Mouse (Mus musculus) cerebellum, adult 2 months (tissue): ENCODE results near the gene Olfr913. TPM values are rescaled to one million over a fixed set of nuclear protein-coding genes. Genes with fewer than 3 reads are reported as not detected.

ENCODE experiments used
- DNase-seq, 2 experiments: peaks; one replicate each; pipeline ENCODE4 v3.0.0; 2021
- H3K27ac ChIP-seq: fragments of 200-500 bp; 2 replicates; pipeline ENCODE4 v1.5.1; 2012; ENCODE audit warnings: low read length, control low read depth, inconsistent platforms; ENCODE audit not compliant: insufficient read depth
- H3K27me3 ChIP-seq: fragments of 200-500 bp; 2 replicates; pipeline ENCODE4 v1.6.1; 2012; ENCODE audit warnings: inconsistent platforms, mild to moderate bottlenecking, low read length, moderate library complexity; ENCODE audit not compliant: control insufficient read depth, insufficient read depth
- H3K4me1 ChIP-seq: fragments of 200-500 bp; 2 replicates; pipeline ENCODE4 v1.6.1; 2011; ENCODE audit warnings: low read length; ENCODE audit not compliant: control insufficient read depth, insufficient read depth
- H3K4me3 ChIP-seq: fragments of 200-500 bp; replicated peaks from 2 replicates; pipeline ENCODE3; 2011; ENCODE audit warnings: mild to moderate bottlenecking, low read depth, low read length, control low read depth; ENCODE audit not compliant: insufficient read depth
- CTCF ChIP-seq: fragments of 200-500 bp; IDR thresholded peaks from 2 replicates; pipeline ENCODE4 v1.5.1; 2011; ENCODE audit warnings: low read depth, mild to moderate bottlenecking, control low read depth, low read length, moderate library complexity, borderline replicate concordance; ENCODE audit not compliant: insufficient read depth
- POLR2A ChIP-seq: fragments of 200-500 bp; IDR thresholded peaks from 2 replicates; pipeline ENCODE4 v1.6.1; 2011; ENCODE audit warnings: low read length, control low read depth, borderline replicate concordance; ENCODE audit not compliant: insufficient read depth
- WGBS: fragments of 180-500 bp; shearing (Covaris S2); methylation state at CpG from one replicate; pipeline ENCODE4 v1.1.7; 2018; 5-methylcytosine and 5-hydroxymethylcytosine counted together
- polyA plus RNA-seq: library from polyadenylated mRNA; depleted of rRNA; stranded (reverse); fragments of >200 nt; gene quantifications from 2 replicates; pipeline ENCODE4 v1.2.3, GENCODE M21; 2012; rRNA removed

Gene Olfr913
- not detected in 2 replicates for polyA plus RNA-seq

DNA sequence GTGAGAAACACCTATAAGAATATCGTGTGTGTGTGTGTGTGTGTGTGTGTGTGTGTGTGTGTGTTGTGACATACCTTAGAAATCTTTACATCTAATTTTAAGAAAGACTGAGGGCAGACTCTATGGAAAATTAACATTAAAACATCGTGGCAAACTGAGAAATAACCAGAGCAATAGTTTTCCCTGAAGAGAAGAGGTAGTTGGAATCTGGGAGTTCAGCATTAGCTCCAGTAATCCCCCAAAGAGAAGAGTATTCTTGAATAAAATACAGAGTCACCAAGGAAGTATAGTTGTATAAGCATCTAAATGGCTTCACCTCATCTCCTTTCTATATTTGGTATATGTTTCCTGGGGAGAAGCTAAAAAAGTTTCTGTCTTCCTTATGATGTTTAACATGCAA, at the start of gene Olfr913:
Olfr913 (plus strand) TSS at position 301 of the 400 bp plus-strand sequence.
- no peak for DNase-seq
- no peaks in the 10 kb centered on the region for H3K4me1 ChIP-seq
- no peak for TF ChIP-seq POLR2A
- TF ChIP-seq CTCF = no peak
- WGBS = 34% methylated on average over 2 of the region's 2 CpGs
- no peak within 1 kb of the TSS for H3K27ac ChIP-seq
- H3K4me3 ChIP-seq = no peak within 1 kb of the TSS
- no peaks in the 10 kb centered on the region for H3K27me3 ChIP-seq

DNA sequence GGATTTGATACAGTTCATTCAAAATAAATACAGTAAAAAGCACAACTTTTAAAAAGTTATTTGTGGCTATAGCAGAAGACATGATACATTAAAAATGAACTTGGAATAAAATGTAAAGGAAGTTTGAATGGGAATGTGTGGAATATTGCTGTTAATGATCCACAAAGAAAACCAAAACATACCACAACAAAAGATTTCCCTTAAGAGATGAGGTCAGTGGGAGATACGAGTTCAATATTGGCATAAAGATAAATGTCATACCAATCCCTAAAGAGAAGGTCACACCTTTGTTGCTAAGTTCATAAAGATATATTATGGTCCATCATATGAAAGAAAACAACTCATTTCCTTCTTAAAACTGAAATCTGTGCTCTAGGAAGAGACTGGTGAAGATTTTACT, 12.7 kb upstream of the Olfr913 start, which contains the start of gene Olfr912:
Olfr912 (plus strand) TSS at position 301 of the 400 bp plus-strand sequence.
- TF ChIP-seq CTCF (no peak), POLR2A (no peak)
- Histone ChIP-seq H3K4me1 (no peaks in the 10 kb centered on the region), H3K4me3 (no peak within 1 kb of the TSS), H3K27me3 (no peaks in the 10 kb centered on the region), H3K27ac (no peak within 1 kb of the TSS)
- no peak for DNase-seq
- 74% methylated on average over 1 of the region's 1 CpGs for WGBS

DNA sequence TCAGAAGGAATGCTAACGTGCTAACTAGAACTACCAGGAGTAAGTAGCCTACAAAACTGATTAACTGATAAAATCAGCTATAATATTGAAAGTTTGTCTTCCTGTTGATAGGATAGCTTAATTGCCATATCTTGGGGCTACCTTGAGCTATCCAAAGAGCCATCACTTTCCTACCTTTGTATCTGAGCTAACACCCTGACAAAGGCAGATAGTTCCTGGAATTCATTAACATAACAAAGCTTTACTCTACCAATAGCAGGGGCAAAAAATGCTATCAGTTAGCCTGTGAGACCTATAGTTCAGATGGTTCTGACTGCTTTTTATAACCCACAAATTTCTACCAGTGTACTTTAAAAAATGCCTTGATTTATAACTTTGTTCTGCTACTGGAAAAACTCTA, 1.5 kb upstream of the Olfr913 start:
- DNase-seq = no peak
- Histone ChIP-seq H3K27ac (no peak overlapping the region), H3K4me1 (no peaks in the 10 kb centered on the region), H3K27me3 (no peaks in the 10 kb centered on the region), H3K4me3 (no peak overlapping the region)
- TF ChIP-seq CTCF = no peak
- TF ChIP-seq POLR2A = no peak
- WGBS = 56% methylated on average over 1 of the region's 1 CpGs

DNA sequence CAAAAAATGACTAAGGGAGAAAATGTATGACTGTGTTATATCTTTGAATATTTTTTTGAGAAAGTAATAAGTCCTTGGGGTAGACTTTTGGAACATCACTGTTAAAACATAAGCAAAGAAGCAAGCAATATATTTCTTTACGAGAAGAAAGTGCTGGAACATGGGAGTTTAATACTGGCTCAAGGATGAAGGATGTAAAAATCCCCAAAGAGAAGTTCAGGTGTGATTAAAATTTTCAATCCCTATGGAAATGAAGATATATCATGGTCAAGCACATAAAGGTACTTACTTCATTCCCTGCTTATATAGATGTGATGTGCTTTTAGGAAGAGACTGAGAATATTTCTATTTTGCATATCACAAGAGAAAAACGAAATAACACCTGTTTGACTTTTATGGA, 12.2 kb downstream of the Olfr913 start, which contains the start of gene Olfr914:
Olfr914 (plus strand) TSS at position 301 of the 400 bp plus-strand sequence.
- WGBS = 52% methylated on average over 2 of the region's 2 CpGs
- TF ChIP-seq CTCF (no peak), POLR2A (no peak)
- H3K4me1 ChIP-seq = no peaks in the 10 kb centered on the region
- no peak within 1 kb of the TSS for H3K27ac ChIP-seq
- no peaks in the 10 kb centered on the region for H3K27me3 ChIP-seq
- DNase-seq = no peak
- no peak within 1 kb of the TSS for H3K4me3 ChIP-seq

DNA sequence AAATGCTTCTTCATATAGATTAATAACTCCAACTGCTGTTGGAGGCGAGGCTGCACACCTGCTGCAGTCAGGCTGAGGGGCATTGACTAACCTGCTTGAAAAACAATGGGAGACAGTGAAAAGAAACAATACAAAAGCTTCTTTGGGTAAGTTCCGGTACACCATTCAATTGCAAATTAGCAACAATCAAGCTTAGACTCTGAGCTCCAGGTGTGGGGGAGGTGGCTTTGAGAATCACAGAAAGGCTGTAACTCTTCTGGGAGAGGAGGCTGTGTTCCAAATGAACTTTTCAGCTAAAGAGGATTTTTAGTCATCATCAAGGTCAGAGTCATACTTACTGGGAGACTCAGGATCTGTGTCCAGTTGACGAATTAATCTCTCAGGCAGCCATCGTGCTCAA, 39.8 kb downstream of the Olfr913 start:
- no peak for DNase-seq
- no peaks in the 10 kb centered on the region for H3K27me3 ChIP-seq

More for the DNA sequence above, 39.8 kb downstream of the Olfr913 start:
- Histone ChIP-seq H3K4me3 (no peak overlapping the region), H3K27ac (no peak overlapping the region), H3K4me1 (no peaks in the 10 kb centered on the region)
- TF ChIP-seq CTCF = no peak
- TF ChIP-seq POLR2A = no peak
- 78% methylated on average over 4 of the region's 4 CpGs for WGBS

Other genes with a start within 250 kb of the Olfr913 start
- gene Olfr898, start 244.3 kb upstream of the Olfr913 start, polyA plus RNA-seq = not detected in 2 replicates
- not detected in 2 replicates for gene Olfr250, start 225.9 kb upstream of the Olfr913 start, polyA plus RNA-seq
- gene Olfr251, start 215.7 kb upstream of the Olfr913 start, polyA plus RNA-seq = not detected in 2 replicates
- gene Olfr147, start 191.1 kb upstream of the Olfr913 start, polyA plus RNA-seq = not detected in 2 replicates
- gene Olfr901, start 163.3 kb upstream of the Olfr913 start, polyA plus RNA-seq = not detected in 2 replicates
- not detected in 2 replicates for gene Olfr902, start 145.1 kb upstream of the Olfr913 start, polyA plus RNA-seq
- not detected in 2 replicates for gene Olfr904, start 129.6 kb upstream of the Olfr913 start, polyA plus RNA-seq
- gene Olfr905, start 121.7 kb upstream of the Olfr913 start, polyA plus RNA-seq = not detected in 2 replicates
- gene Olfr906, start 105.7 kb upstream of the Olfr913 start, polyA plus RNA-seq = not detected in 2 replicates
- gene Olfr907, start 97.0 kb upstream of the Olfr913 start, polyA plus RNA-seq = not detected in 2 replicates
- gene Olfr911-ps1, start 71.2 kb upstream of the Olfr913 start, polyA plus RNA-seq = not detected in 2 replicates
- not detected in 2 replicates for gene Olfr910, start 54.9 kb upstream of the Olfr913 start, polyA plus RNA-seq
- gene Olfr912, start 12.6 kb upstream of the Olfr913 start, polyA plus RNA-seq = not detected in 2 replicates
- gene Olfr914, start 12.3 kb downstream of the Olfr913 start, polyA plus RNA-seq = not detected in 2 replicates
- gene Olfr916, start 67.1 kb downstream of the Olfr913 start, polyA plus RNA-seq = not detected in 2 replicates
- gene Olfr917, start 73.1 kb downstream of the Olfr913 start, polyA plus RNA-seq = not detected in 2 replicates
- not detected in 2 replicates for gene Olfr918, start 81.8 kb downstream of the Olfr913 start, polyA plus RNA-seq
- not detected in 2 replicates for gene Olfr919, start 110.9 kb downstream of the Olfr913 start, polyA plus RNA-seq
- gene Vwa5a, start 125.5 kb downstream of the Olfr913 start, polyA plus RNA-seq = 8.1 and 8.4 TPM in 2 replicates
- gene Olfr920, start 159.5 kb downstream of the Olfr913 start, polyA plus RNA-seq = 0.20 and 0.24 TPM in 2 replicates
- gene Olfr921, start 180.3 kb downstream of the Olfr913 start, polyA plus RNA-seq = 0.06 and 0.18 TPM in 2 replicates
- 0.52 and 0.57 TPM in 2 replicates for gene Olfr922, start 221.9 kb downstream of the Olfr913 start, polyA plus RNA-seq
- gene Olfr923, start 233.8 kb downstream of the Olfr913 start, polyA plus RNA-seq = 0.30 and 0.39 TPM in 2 replicates